Mouse (Mus musculus): ENCODE results near the gene Gm20388. TPM values are rescaled to one million over a fixed set of nuclear protein-coding genes. Genes with fewer than 3 reads are reported as not detected.

The Gm20388 gene
- polyA plus RNA-seq, 1 experiment from 2014 or later: not detected

DNA sequence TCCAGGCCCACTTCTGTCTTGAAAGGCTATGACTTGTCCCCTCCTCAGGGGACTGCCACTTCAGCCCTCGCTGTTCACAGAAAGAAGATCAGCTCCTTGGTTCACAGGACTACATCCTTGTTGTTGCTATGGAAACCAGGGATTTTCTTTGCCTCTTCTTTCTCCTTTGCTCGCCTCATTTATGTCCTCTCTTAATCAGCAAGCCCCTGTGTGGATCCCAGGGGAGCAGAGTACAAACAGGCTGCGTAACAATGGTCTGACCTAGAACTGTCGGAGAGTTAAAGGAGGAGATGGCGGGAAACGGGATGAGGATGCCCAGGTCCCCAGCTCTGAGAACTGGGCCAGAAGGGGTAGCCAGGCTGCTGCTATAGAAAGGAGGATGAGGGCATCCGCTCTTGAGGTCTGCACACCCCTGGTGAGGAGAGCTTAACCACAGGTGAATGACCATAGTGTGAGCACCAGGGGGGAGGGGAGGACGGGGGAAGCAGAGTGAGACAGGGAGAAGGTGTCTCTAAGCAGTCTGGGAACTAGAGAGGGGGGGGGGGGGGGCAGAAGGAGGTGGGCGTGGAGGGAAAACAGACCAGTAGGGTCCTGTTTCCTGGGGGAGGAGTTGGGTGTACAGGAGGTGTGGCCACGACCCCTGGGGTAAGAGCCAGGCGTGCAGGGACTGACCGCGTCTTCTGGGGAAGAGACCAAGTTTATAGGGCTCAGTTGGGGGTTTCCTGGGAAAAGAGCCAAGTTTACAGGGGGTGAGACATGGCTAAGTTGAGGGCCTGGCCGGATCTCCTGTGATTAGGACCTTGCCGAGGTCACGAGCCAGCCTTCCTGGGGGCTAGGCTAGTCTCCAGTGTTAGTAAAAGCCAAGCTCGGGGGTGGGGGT is 1787.3 kb downstream of the Gm20388 start:
- Histone ChIP-seq H3K27ac (ENCODE audit: low read length) (no peak overlapping the region), H3K36me3 (ENCODE audit: control insufficient read depth, insufficient read depth, low read length) (no peaks in the 10 kb centered on the region), H3K4me3 (ENCODE audit: low read length) (0 out of 2 replicates have a peak overlapping the region, but pooled peaks have one; percentile 11), H3K4me2 (ENCODE audit: low read depth, low read length) (peak overlapping the region; percentile 41), H3K4me1 (replicated peaks; ENCODE audit: control insufficient read depth, insufficient read depth, low read length) (0 out of 2 replicates have a peak, but pooled peaks cover 3% of the 10 kb centered on the region), H3K27me3 (ENCODE audit: control insufficient read depth, insufficient read depth, low read depth, low read length) (no peaks in the 10 kb centered on the region), H3K9me3 (ENCODE audit: control insufficient read depth, low read length) (no peaks in the 10 kb centered on the region), H3K9ac (ENCODE audit: low read length) (no peak overlapping the region)
- WGBS: 3% methylated on average over 16 of the region's 17 CpGs
- peak; percentile 68 for ATAC-seq (ENCODE audit: low read depth)

DNA sequence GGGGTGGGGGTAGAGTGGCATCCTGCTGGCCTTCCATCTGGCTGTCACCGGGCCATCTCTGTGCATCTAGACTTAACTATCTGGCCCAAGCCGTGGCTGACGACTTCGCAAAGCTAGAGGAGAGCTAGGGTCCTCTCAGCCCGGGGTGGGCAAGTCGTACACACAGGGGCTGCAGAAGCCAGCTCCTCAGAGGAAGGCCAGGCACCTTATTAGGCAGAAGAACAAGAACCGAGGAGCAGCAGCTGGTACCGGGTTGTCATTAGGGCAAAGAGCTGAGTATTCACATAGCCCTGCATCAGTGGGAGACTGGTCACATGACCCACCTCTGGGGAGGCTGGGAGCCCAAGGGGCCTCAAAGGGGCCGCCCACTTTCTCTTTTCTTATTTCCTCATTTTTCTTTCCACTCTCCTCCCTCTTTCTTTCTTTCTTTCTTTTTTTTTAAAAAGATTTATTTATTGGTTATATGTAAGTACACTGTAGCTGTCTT is 1788.0 kb downstream of the Gm20388 start:
- Histone ChIP-seq H3K36me3 (ENCODE audit: control insufficient read depth, insufficient read depth, low read length) (no peaks in the 10 kb centered on the region), H3K27me3 (ENCODE audit: control insufficient read depth, insufficient read depth, low read depth, low read length) (no peaks in the 10 kb centered on the region), H3K4me2 (ENCODE audit: low read depth, low read length) (peak overlapping the region; percentile 41), H3K4me1 (replicated peaks; ENCODE audit: control insufficient read depth, insufficient read depth, low read length) (0 out of 2 replicates have a peak, but pooled peaks cover 3% of the 10 kb centered on the region), H3K9ac (ENCODE audit: low read length) (no peak overlapping the region), H3K27ac (ENCODE audit: low read length) (no peak overlapping the region), H3K9me3 (ENCODE audit: control insufficient read depth, low read length) (no peaks in the 10 kb centered on the region), H3K4me3 (ENCODE audit: low read length) (0 out of 2 replicates have a peak overlapping the region, but pooled peaks have one; percentile 11)
- ATAC-seq (ENCODE audit: low read depth): peak; percentile 35; the same call in 1 of the 2 replicates
- 8% methylated on average over 9 of the region's 9 CpGs for WGBS

DNA sequence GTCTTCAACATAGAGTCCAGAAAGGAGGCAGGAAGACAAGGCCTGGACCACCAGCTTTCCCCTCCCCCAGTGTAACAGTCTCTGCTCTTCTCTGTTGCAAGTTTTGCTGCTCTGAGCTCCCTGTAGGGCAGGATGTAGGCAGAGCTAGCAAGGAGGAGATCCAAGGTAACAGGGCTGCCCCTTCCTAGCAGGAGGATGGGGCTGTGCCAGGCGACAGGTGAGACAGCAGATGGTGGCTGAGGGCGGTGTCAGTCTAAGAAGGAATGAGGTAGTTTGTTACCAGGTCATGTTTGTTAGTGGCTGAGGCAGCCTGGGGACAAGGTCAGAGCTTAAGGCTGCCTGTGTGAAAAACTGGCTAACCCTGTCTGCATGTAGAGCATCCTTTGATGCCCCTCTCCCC is 1789.3 kb downstream of the Gm20388 start:
- 67% methylated on average over 2 of the region's 2 CpGs for WGBS
- H3K27me3 ChIP-seq (ENCODE audit: control insufficient read depth, insufficient read depth, low read depth, low read length): no peaks in the 10 kb centered on the region

DNA sequence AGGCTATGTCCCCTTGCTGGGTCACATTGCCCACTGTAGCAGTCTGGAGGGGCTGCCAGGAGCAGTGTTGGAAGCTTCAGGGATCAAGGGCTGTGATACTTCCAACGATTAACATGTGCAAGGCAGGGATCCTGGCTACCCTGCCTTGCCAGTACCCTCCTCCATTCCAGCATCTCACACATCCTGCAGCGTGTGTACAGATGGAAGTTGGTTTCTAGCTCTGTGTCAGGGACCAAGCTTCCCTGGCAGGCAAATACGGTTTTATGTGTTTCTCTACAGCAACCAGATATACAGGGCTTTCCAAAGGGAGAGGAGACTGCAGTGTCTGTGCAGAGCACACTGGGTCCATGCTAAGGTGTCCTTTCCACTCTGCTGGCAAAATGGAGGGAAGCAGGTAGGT is 1794.5 kb downstream of the Gm20388 start:
- WGBS: 46% methylated on average over 3 of the region's 3 CpGs
- no peak for ATAC-seq (ENCODE audit: low read depth)
- no peaks in the 10 kb centered on the region for H3K36me3 ChIP-seq (ENCODE audit: control insufficient read depth, insufficient read depth, low read length)
- H3K4me3 ChIP-seq (ENCODE audit: low read length): no peak overlapping the region
- no peak overlapping the region for H3K4me2 ChIP-seq (ENCODE audit: low read depth, low read length)
- H3K9ac ChIP-seq (ENCODE audit: low read length): no peak overlapping the region
- no peaks in the 10 kb centered on the region for H3K9me3 ChIP-seq (ENCODE audit: control insufficient read depth, low read length)
- no peaks in the 10 kb centered on the region for H3K27me3 ChIP-seq (ENCODE audit: control insufficient read depth, insufficient read depth, low read depth, low read length)
- H3K4me1 ChIP-seq (replicated peaks; ENCODE audit: control insufficient read depth, insufficient read depth, low read length): no peaks in the 10 kb centered on the region; the same call in 1 of the 2 replicates
- no peak overlapping the region for H3K27ac ChIP-seq (ENCODE audit: low read length)

More for the DNA sequence above, 1789.3 kb downstream of the Gm20388 start:
- Histone ChIP-seq H3K9me3 (ENCODE audit: control insufficient read depth, low read length) (no peaks in the 10 kb centered on the region), H3K4me1 (replicated peaks; ENCODE audit: control insufficient read depth, insufficient read depth, low read length) (peaks cover 3% of the 10 kb centered on the region; the same call in 1 of the 2 replicates), H3K4me2 (ENCODE audit: low read depth, low read length) (no peak overlapping the region), H3K4me3 (ENCODE audit: low read length) (no peak overlapping the region), H3K27ac (ENCODE audit: low read length) (no peak overlapping the region), H3K9ac (ENCODE audit: low read length) (no peak overlapping the region), H3K36me3 (ENCODE audit: control insufficient read depth, insufficient read depth, low read length) (no peaks in the 10 kb centered on the region)
- ATAC-seq (ENCODE audit: low read depth): no peak

DNA sequence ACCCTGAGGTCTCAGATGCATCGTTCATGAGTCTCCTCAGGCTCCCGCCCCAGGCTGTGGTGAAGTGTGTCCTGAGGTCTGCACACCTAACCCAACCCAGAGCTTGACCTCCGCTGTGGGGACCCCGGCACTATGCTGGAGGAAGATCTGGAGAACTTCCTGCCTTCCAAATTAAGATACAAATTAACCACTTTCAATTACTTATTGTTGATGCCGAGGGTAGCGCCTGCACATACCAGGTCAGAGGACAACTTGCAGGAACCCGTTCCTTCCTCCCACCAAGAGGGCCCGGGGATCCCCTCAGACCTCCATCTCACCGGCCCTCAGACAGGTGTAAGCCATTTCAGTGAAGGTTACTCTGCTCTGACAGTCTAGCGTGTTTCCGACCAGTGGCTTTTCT is 1796.3 kb downstream of the Gm20388 start:
- Histone ChIP-seq H3K36me3 (ENCODE audit: control insufficient read depth, insufficient read depth, low read length) (no peaks in the 10 kb centered on the region), H3K4me1 (replicated peaks; ENCODE audit: control insufficient read depth, insufficient read depth, low read length) (no peaks in the 10 kb centered on the region; the same call in 1 of the 2 replicates), H3K4me2 (ENCODE audit: low read depth, low read length) (no peak overlapping the region), H3K27ac (ENCODE audit: low read length) (no peak overlapping the region), H3K9me3 (ENCODE audit: control insufficient read depth, low read length) (no peaks in the 10 kb centered on the region), H3K27me3 (ENCODE audit: control insufficient read depth, insufficient read depth, low read depth, low read length) (no peaks in the 10 kb centered on the region), H3K4me3 (ENCODE audit: low read length) (no peak overlapping the region), H3K9ac (ENCODE audit: low read length) (no peak overlapping the region)
- 69% methylated on average over 11 of the region's 11 CpGs for WGBS
- no peak for ATAC-seq (ENCODE audit: low read depth)

DNA sequence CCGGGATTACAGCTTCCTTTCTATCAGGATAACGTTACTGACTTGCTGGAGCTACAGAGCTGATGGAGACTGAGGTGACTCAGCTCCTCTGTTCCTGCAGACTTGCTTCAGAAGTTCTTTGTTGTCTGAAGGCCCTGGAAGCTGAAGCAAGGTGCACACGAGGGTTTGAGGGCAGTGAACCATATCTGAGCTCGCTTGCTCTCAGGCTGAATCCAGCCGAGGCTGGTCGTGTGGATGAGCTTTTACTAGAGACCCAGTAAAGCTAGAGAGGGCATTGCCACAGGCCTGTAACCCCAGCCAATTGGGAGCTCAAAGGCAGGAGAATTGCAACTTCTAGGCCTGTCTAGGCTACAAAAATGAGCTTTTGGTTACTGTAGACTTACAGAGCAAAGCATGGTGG is 1797.8 kb downstream of the Gm20388 start:
- no peaks in the 10 kb centered on the region; the same call in 1 of the 2 replicates for H3K27me3 ChIP-seq (ENCODE audit: control insufficient read depth, insufficient read depth, low read depth, low read length)
- 54% methylated on average over 6 of the region's 6 CpGs for WGBS
- H3K9ac ChIP-seq (ENCODE audit: low read length): no peak overlapping the region
- no peak for ATAC-seq (ENCODE audit: low read depth)
- no peaks in the 10 kb centered on the region for H3K9me3 ChIP-seq (ENCODE audit: control insufficient read depth, low read length)
- no peak overlapping the region for H3K4me2 ChIP-seq (ENCODE audit: low read depth, low read length)
- H3K4me1 ChIP-seq (replicated peaks; ENCODE audit: control insufficient read depth, insufficient read depth, low read length): no peaks in the 10 kb centered on the region; the same call in 1 of the 2 replicates
- no peaks in the 10 kb centered on the region for H3K36me3 ChIP-seq (ENCODE audit: control insufficient read depth, insufficient read depth, low read length)
- no peak overlapping the region for H3K4me3 ChIP-seq (ENCODE audit: low read length)
- H3K27ac ChIP-seq (ENCODE audit: low read length): no peak overlapping the region

DNA sequence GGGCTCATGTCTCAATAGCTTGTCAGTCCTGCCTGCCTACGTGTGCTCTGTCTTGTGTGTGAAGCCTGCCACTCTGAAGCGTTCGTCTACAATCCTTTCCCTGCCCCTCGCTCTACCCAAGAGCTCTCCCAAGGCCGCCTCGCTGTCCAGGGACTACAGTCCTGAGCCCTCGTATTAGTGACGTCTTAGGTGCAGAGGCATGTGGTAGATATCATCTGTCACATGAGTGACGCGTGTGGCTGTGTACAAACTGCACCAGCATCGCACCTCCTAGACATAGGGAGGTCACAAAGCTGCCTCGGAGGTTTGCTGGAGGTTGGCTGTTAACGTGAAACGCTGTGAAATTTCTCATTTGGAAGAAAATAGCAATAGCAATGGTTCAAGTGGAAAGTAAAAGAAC is 1806.9 kb downstream of the Gm20388 start:
- WGBS: 35% methylated on average over 14 of the region's 14 CpGs
- Histone ChIP-seq H3K4me1 (replicated peaks; ENCODE audit: control insufficient read depth, insufficient read depth, low read length) (no peaks in the 10 kb centered on the region), H3K4me2 (ENCODE audit: low read depth, low read length) (0 out of 2 replicates have a peak overlapping the region, but pooled peaks have one; percentile 9), H3K9ac (ENCODE audit: low read length) (no peak overlapping the region), H3K36me3 (ENCODE audit: control insufficient read depth, insufficient read depth, low read length) (no peaks in the 10 kb centered on the region), H3K27me3 (ENCODE audit: control insufficient read depth, insufficient read depth, low read depth, low read length) (no peaks in the 10 kb centered on the region; the same call in none of the 2 replicates), H3K9me3 (ENCODE audit: control insufficient read depth, low read length) (no peaks in the 10 kb centered on the region), H3K27ac (ENCODE audit: low read length) (no peak overlapping the region), H3K4me3 (ENCODE audit: low read length) (no peak overlapping the region)
- no peak for ATAC-seq (ENCODE audit: low read depth)

DNA sequence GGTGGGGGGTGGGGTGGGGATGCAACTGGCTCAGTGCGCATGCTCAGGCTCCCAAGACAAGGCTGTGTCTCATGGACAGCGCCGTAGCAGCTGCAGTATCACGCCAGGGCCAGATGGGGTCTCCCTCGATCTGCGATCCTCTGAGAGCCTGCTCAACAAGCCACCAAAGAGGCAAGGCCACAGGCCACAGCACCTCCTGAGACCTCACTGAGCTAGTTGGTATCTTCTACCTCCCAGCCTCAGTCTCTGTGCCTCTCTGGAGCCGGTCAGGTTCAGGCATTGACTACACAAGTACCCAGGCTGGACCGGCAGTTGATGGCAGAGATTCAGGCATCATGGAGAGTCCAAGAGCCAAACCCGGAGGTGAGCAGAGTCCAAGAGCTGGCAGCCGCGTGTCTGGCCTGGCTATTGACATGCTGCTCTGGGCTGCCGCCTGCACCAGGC is 1807.4 kb downstream of the Gm20388 start:
- no peaks in the 10 kb centered on the region; the same call in none of the 2 replicates for H3K27me3 ChIP-seq (ENCODE audit: control insufficient read depth, insufficient read depth, low read depth, low read length)

DNA sequence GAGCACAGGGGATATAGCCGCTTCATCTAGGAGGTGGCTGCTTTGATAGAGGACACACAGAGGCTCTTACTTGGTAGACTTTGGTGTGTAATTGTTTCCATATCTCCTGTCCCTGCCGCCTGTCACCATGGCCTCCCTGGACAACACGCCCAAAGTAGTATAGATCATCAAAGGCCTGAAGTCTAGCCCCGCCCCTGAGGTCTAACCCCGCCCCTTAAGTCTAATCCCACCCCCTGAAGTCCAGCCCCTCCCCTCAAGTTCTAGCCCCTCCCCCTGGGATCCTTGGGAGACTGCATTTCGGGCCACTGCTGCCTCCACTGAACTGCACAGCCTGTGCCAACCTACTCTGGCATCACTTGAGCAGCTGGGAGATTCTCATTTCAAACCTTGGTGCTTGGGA is 1808.3 kb downstream of the Gm20388 start:
- Histone ChIP-seq H3K4me3 (ENCODE audit: low read length) (no peak overlapping the region), H3K27me3 (ENCODE audit: control insufficient read depth, insufficient read depth, low read depth, low read length) (no peaks in the 10 kb centered on the region; the same call in 1 of the 2 replicates), H3K9ac (ENCODE audit: low read length) (no peak overlapping the region), H3K27ac (ENCODE audit: low read length) (no peak overlapping the region), H3K4me2 (ENCODE audit: low read depth, low read length) (no peak overlapping the region), H3K36me3 (ENCODE audit: control insufficient read depth, insufficient read depth, low read length) (no peaks in the 10 kb centered on the region), H3K9me3 (ENCODE audit: control insufficient read depth, low read length) (no peaks in the 10 kb centered on the region), H3K4me1 (replicated peaks; ENCODE audit: control insufficient read depth, insufficient read depth, low read length) (no peaks in the 10 kb centered on the region)
- no peak for ATAC-seq (ENCODE audit: low read depth)
- 44% methylated on average over 6 of the region's 6 CpGs for WGBS

More for the DNA sequence above, 1807.4 kb downstream of the Gm20388 start:
- no peaks in the 10 kb centered on the region for H3K36me3 ChIP-seq (ENCODE audit: control insufficient read depth, insufficient read depth, low read length)
- 21% methylated on average over 12 of the region's 12 CpGs for WGBS
- ATAC-seq (ENCODE audit: low read depth): peak; percentile 77
- no peak overlapping the region for H3K27ac ChIP-seq (ENCODE audit: low read length)
- 0 out of 2 replicates have a peak overlapping the region, but pooled peaks have one; percentile 9 for H3K4me2 ChIP-seq (ENCODE audit: low read depth, low read length)
- H3K4me1 ChIP-seq (replicated peaks; ENCODE audit: control insufficient read depth, insufficient read depth, low read length): no peaks in the 10 kb centered on the region
- H3K4me3 ChIP-seq (ENCODE audit: low read length): no peak overlapping the region
- H3K9ac ChIP-seq (ENCODE audit: low read length): no peak overlapping the region
- no peaks in the 10 kb centered on the region for H3K9me3 ChIP-seq (ENCODE audit: control insufficient read depth, low read length)
